ENCODE assay signal across 8 mouse cellular contexts in genomic region chr11:64434611-64435545, GRCm38 (mm10). TPM values are rescaled to one million over a fixed set of nuclear protein-coding genes. Genes with fewer than 3 reads are reported as not detected.
A peak's percentile ranks its signal among the peaks of the same experiment; 100 is the strongest.
DNase-seq lines count a peak whose midpoint lies in the region; ATAC-seq and TF ChIP-seq lines count a peak whose summit lies in the region.

TSS of gene Hs3st3a1 (plus strand) at chr11:64435332.

- H3K27me3 ChIP-seq in cerebellum, adult 2 months (ENCODE audit: control insufficient read depth, insufficient read depth, low read length): no peaks in the 10 kb centered on the region; the same call in 1 of the 2 replicates
- peaks cover 14% of the 10 kb centered on the region for H3K27me3 ChIP-seq in intestine, embryonic 15.5 days (replicated peaks)
- peaks cover 34% of the 10 kb centered on the region for H3K27me3 ChIP-seq in liver, embryonic 12.5 days (replicated peaks)

- H3K27ac ChIP-seq in cerebellum, adult 2 months (ENCODE audit: insufficient read depth, low read length): no peak within 1 kb of the TSS
- H3K27ac ChIP-seq in intestine, embryonic 15.5 days: peak within 1 kb of the TSS; percentile 71
- peak within 1 kb of the TSS; percentile 48 for H3K27ac ChIP-seq in liver, embryonic 12.5 days

- ATAC-seq in granulocyte monocyte progenitor cell, adult 5-6 weeks (replicated peaks; ENCODE audit: poor library complexity, severe bottlenecking): peak; percentile 79
- peak; percentile 97 for ATAC-seq in intestine, embryonic 15.5 days
- peak; percentile 83 for ATAC-seq in liver, embryonic 12.5 days
- ATAC-seq in monocyte, adult 5-6 weeks (replicated peaks; ENCODE audit: insufficient number of reproducible peaks, low FRiP score, low TSS enrichment, poor library complexity, severe bottlenecking): peak; percentile 56

- H3K4me2 ChIP-seq in intestine, embryonic 15.5 days (replicated peaks): peak within 1 kb of the TSS; percentile 99
- peak within 1 kb of the TSS; percentile 81 for H3K4me2 ChIP-seq in liver, embryonic 12.5 days

- peak within 1 kb of the TSS; percentile 63 for H3K9ac ChIP-seq in intestine, embryonic 15.5 days
- H3K9ac ChIP-seq in liver, embryonic 12.5 days: peak within 1 kb of the TSS; percentile 57

- H3K4me3 ChIP-seq in cerebellum, adult 2 months (replicated peaks; ENCODE audit: insufficient read depth, low read depth, low read length): no peak within 1 kb of the TSS
- H3K4me3 ChIP-seq in intestine, embryonic 15.5 days (replicated peaks): peak within 1 kb of the TSS; percentile 55
- H3K4me3 ChIP-seq in liver, embryonic 12.5 days: peak within 1 kb of the TSS; percentile 55

- no peaks in the 10 kb centered on the region for H3K9me3 ChIP-seq in intestine, embryonic 15.5 days
- H3K9me3 ChIP-seq in liver, embryonic 12.5 days (replicated peaks): no peaks in the 10 kb centered on the region

- TF ChIP-seq CTCF in cerebellum, adult 2 months (IDR thresholded peaks at IDR 0.05; ENCODE audit: borderline replicate concordance, insufficient read depth, low read depth, low read length): no peak

- TF ChIP-seq POLR2A in cerebellum, adult 2 months (IDR thresholded peaks at IDR 0.05; ENCODE audit: borderline replicate concordance, insufficient read depth, low read length): no peak

- peaks cover 4% of the 10 kb centered on the region; the same call in 1 of the 2 replicates for H3K4me1 ChIP-seq in cerebellum, adult 2 months (ENCODE audit: control insufficient read depth, insufficient read depth, low read length)
- peaks cover 4% of the 10 kb centered on the region for H3K4me1 ChIP-seq in intestine, embryonic 15.5 days (replicated peaks)
- H3K4me1 ChIP-seq in liver, embryonic 12.5 days: peaks cover 19% of the 10 kb centered on the region

- DNase-seq in cerebellum, postnatal 10 days: peak; percentile 12 to 27
- no peak for DNase-seq in cerebellum, adult 2 months
- DNase-seq in embryo, embryonic 11 days: peak; percentile 88
- peak; percentile 18 for DNase-seq in thymus, postnatal 0 days (ENCODE audit: low spot score)

- H3K36me3 ChIP-seq in intestine, embryonic 15.5 days: no peaks in the 10 kb centered on the region
- no peaks in the 10 kb centered on the region for H3K36me3 ChIP-seq in liver, embryonic 12.5 days

- 2% methylated on average over 36 of the region's 36 CpGs for WGBS in cerebellum, adult 2 months
- WGBS in intestine, embryonic 15.5 days: under 1% methylated on average over 33 of the region's 36 CpGs
- 3% methylated on average over 34 of the region's 36 CpGs for WGBS in liver, embryonic 12.5 days (ENCODE audit: insufficient replicate concordance)

RNA-seq across cellular contexts. Expression of gene Hs3st3a1, which starts in this region (rescaled TPM):
- 0.72 and 0.76 TPM in 2 replicates for polyA plus RNA-seq in cerebellum, adult 2 months (2012; rRNA removed)
- not detected in 2 replicates for total RNA-seq in granulocyte monocyte progenitor cell, adult 5-6 weeks (2014; fragmentation: Nextera tagmentation)
- not detected in 2 replicates for total RNA-seq in granulocyte monocyte progenitor cell, adult 5-6 weeks (2017)
- 1.1 TPM in 2 replicates for polyA plus RNA-seq in intestine, embryonic 15.5 days (2015; fragmentation: Nextera tagmentation; extraction: Ambion mirVana)
- polyA plus RNA-seq in liver, embryonic 12.5 days (2016; fragmentation: Nextera tagmentation; extraction: Ambion mirVana): 0.62 and 0.87 TPM in 2 replicates
- 0.11 TPM in 1 of 3 replicates, not detected in the others for total RNA-seq in monocyte, adult 5-6 weeks (2017)
- 0.21 and 0.30 TPM in 2 replicates for polyA plus RNA-seq in thymus, postnatal 0 days (2015; fragmentation: Nextera tagmentation; extraction: Ambion mirVana)

Comparison
In these comparisons a context has a peak if more than half of its experiments do, and no peak if none do; other contexts are left out.
1. DNase-seq: peak in cerebellum, postnatal 10 days (2 of 2) and embryo, embryonic 11 days (single experiment); none in cerebellum, adult 2 months (0 of 2).
2. Peak in ATAC-seq in granulocyte monocyte progenitor cell, adult 5-6 weeks; RNA of the gene not detected or under 1 TPM.
3. Peak in ATAC-seq, H3K4me3 ChIP-seq, H3K27ac ChIP-seq, H3K9ac ChIP-seq and H3K4me2 ChIP-seq in liver, embryonic 12.5 days; RNA of the gene not detected or under 1 TPM.
4. Peak in ATAC-seq in monocyte, adult 5-6 weeks; RNA of the gene not detected or under 1 TPM.
5. Peak in DNase-seq in thymus, postnatal 0 days; RNA of the gene not detected or under 1 TPM.
6. Peak in every context shown above with its lines, with median percentiles within 50 percentile points of each other: ATAC-seq.